Mouse (Mus musculus): ENCODE measurements around the gene Lcorl. TPM values are rescaled to one million over a fixed set of nuclear protein-coding genes. Genes with fewer than 3 reads are reported as not detected.

The Lcorl gene
- polyA plus RNA-seq, 1 experiment: 1.1 TPM

GRCm38 (mm10) chr5:45811527-45811926, 45.9 kb downstream of the Lcorl start:
- no peaks in the 10 kb centered on the region for H3K27me3 ChIP-seq (replicated peaks; ENCODE audit: control insufficient read depth, insufficient read depth, low read length)
- H3K36me3 ChIP-seq (ENCODE audit: control insufficient read depth, insufficient read depth, low read length): no peaks in the 10 kb centered on the region
- no peak overlapping the region for H3K4me3 ChIP-seq (ENCODE audit: insufficient read depth, low read depth, low read length)
- H3K4me1 ChIP-seq (ENCODE audit: control insufficient read depth, insufficient read depth, low read length): 0 out of 2 replicates have a peak, but pooled peaks cover 2% of the 10 kb centered on the region
- no peak overlapping the region for H3K27ac ChIP-seq (ENCODE audit: insufficient read depth, low read depth, low read length)
- WGBS: 97% methylated on average over 4 of the region's 4 CpGs
- no peak for DNase-seq
- TF ChIP-seq CTCF (conservative IDR thresholded peaks at IDR 0.05; ENCODE audit: insufficient read depth, insufficient read length, low read depth, low read length) (no peak), POLR2A (IDR thresholded peaks at IDR 0.05; ENCODE audit: low read depth, low read length) (no peak)

GRCm38 (mm10) chr5:45791864-45792263, 65.6 kb downstream of the Lcorl start:
- no peaks in the 10 kb centered on the region for H3K36me3 ChIP-seq (ENCODE audit: control insufficient read depth, insufficient read depth, low read length)
- no peaks in the 10 kb centered on the region for H3K27me3 ChIP-seq (replicated peaks; ENCODE audit: control insufficient read depth, insufficient read depth, low read length)
- H3K27ac ChIP-seq (ENCODE audit: insufficient read depth, low read depth, low read length): no peak overlapping the region
- no peak for TF ChIP-seq POLR2A (IDR thresholded peaks at IDR 0.05; ENCODE audit: low read depth, low read length)
- no peak for TF ChIP-seq CTCF (conservative IDR thresholded peaks at IDR 0.05; ENCODE audit: insufficient read depth, insufficient read length, low read depth, low read length)
- DNase-seq: no peak
- no peaks in the 10 kb centered on the region for H3K4me1 ChIP-seq (ENCODE audit: control insufficient read depth, insufficient read depth, low read length)
- WGBS: 88% methylated on average over 7 of the region's 7 CpGs
- no peak overlapping the region for H3K4me3 ChIP-seq (ENCODE audit: insufficient read depth, low read depth, low read length)

GRCm38 (mm10) chr5:45790221-45790620, 67.2 kb downstream of the Lcorl start:
- H3K4me3 ChIP-seq (ENCODE audit: insufficient read depth, low read depth, low read length): no peak overlapping the region
- H3K4me1 ChIP-seq (ENCODE audit: control insufficient read depth, insufficient read depth, low read length): no peaks in the 10 kb centered on the region
- TF ChIP-seq CTCF (conservative IDR thresholded peaks at IDR 0.05; ENCODE audit: insufficient read depth, insufficient read length, low read depth, low read length): no peak
- TF ChIP-seq POLR2A (IDR thresholded peaks at IDR 0.05; ENCODE audit: low read depth, low read length): no peak
- no peaks in the 10 kb centered on the region for H3K27me3 ChIP-seq (replicated peaks; ENCODE audit: control insufficient read depth, insufficient read depth, low read length)
- H3K36me3 ChIP-seq (ENCODE audit: control insufficient read depth, insufficient read depth, low read length): no peaks in the 10 kb centered on the region
- 96% methylated on average over 4 of the region's 4 CpGs for WGBS
- no peak for DNase-seq
- no peak overlapping the region for H3K27ac ChIP-seq (ENCODE audit: insufficient read depth, low read depth, low read length)

- no peak overlapping the region for H3K27ac ChIP-seq (ENCODE audit: insufficient read depth, low read depth, low read length)
- TF ChIP-seq POLR2A (IDR thresholded peaks at IDR 0.05; ENCODE audit: low read depth, low read length) (no peak), CTCF (conservative IDR thresholded peaks at IDR 0.05; ENCODE audit: insufficient read depth, insufficient read length, low read depth, low read length) (0 out of 2 replicates have a peak, but pooled peaks have one; percentile 4)
- no peaks in the 10 kb centered on the region for H3K36me3 ChIP-seq (ENCODE audit: control insufficient read depth, insufficient read depth, low read length)
- H3K27me3 ChIP-seq (replicated peaks; ENCODE audit: control insufficient read depth, insufficient read depth, low read length): no peaks in the 10 kb centered on the region
- no peak overlapping the region for H3K4me3 ChIP-seq (ENCODE audit: insufficient read depth, low read depth, low read length)
- no peak for DNase-seq
- no peaks in the 10 kb centered on the region for H3K4me1 ChIP-seq (ENCODE audit: control insufficient read depth, insufficient read depth, low read length)
- 78% methylated on average over 4 of the region's 4 CpGs for WGBS
Measured at GRCm38 (mm10) chr5:45757502-45758121, 99.8 kb downstream of the Lcorl start.

DNA sequence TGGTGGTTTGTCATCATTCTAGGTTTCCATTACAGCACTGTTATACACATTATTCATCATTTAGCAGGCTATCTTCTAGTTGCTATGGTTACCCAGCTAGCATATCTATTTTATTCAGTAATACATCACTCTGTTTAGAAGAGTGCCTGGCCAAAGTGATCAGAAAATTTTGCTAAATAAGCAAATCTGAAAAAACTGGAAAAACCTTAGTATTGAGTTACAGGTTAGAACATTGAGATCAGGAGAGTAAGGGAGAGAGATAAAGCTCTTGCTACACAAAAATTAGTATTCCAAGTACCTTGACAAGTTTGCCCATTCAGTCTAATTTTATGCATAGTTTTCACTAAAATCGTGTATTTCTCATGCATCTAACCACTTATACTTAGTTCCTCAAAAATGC, 119.5 kb downstream of the Lcorl start:
- no peaks in the 10 kb centered on the region for H3K27me3 ChIP-seq (replicated peaks; ENCODE audit: control insufficient read depth, insufficient read depth, low read length)
- TF ChIP-seq CTCF (conservative IDR thresholded peaks at IDR 0.05; ENCODE audit: insufficient read depth, insufficient read length, low read depth, low read length) (no peak), POLR2A (IDR thresholded peaks at IDR 0.05; ENCODE audit: low read depth, low read length) (no peak)
- H3K4me1 ChIP-seq (ENCODE audit: control insufficient read depth, insufficient read depth, low read length): no peaks in the 10 kb centered on the region
- no peak overlapping the region for H3K4me3 ChIP-seq (ENCODE audit: insufficient read depth, low read depth, low read length)
- no peaks in the 10 kb centered on the region for H3K36me3 ChIP-seq (ENCODE audit: control insufficient read depth, insufficient read depth, low read length)
- DNase-seq: no peak
- no peak overlapping the region for H3K27ac ChIP-seq (ENCODE audit: insufficient read depth, low read depth, low read length)
- WGBS: 90% methylated on average over 1 of the region's 1 CpGs

DNA sequence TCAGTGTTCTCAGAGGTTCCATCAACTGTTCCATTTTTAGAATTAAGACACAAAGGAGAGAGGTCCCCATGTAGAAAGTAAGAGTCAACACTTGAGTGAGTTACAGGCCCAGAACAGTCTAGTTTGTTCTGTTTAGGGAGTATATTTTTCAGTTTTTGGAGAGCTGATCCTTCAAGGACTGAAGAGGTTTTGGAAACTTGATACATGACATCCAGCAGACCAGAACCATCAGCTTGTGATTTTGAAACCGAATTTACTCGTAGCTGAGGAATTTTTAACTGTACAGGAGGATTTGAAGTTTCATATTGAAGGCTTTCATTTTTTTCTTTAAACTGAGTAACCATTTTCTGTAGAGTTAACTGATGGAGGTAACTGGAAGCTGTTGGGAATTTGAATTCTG, 123.7 kb downstream of the Lcorl start:
- 45% methylated on average over 2 of the region's 2 CpGs for WGBS
- no peak for TF ChIP-seq CTCF (conservative IDR thresholded peaks at IDR 0.05; ENCODE audit: insufficient read depth, insufficient read length, low read depth, low read length)
- no peak for TF ChIP-seq POLR2A (IDR thresholded peaks at IDR 0.05; ENCODE audit: low read depth, low read length)
- H3K36me3 ChIP-seq (ENCODE audit: control insufficient read depth, insufficient read depth, low read length): no peaks in the 10 kb centered on the region
- H3K27me3 ChIP-seq (replicated peaks; ENCODE audit: control insufficient read depth, insufficient read depth, low read length): no peaks in the 10 kb centered on the region
- no peak for DNase-seq
- H3K4me1 ChIP-seq (ENCODE audit: control insufficient read depth, insufficient read depth, low read length): no peaks in the 10 kb centered on the region
- no peak overlapping the region for H3K4me3 ChIP-seq (ENCODE audit: insufficient read depth, low read depth, low read length)
- H3K27ac ChIP-seq (ENCODE audit: insufficient read depth, low read depth, low read length): no peak overlapping the region

DNA sequence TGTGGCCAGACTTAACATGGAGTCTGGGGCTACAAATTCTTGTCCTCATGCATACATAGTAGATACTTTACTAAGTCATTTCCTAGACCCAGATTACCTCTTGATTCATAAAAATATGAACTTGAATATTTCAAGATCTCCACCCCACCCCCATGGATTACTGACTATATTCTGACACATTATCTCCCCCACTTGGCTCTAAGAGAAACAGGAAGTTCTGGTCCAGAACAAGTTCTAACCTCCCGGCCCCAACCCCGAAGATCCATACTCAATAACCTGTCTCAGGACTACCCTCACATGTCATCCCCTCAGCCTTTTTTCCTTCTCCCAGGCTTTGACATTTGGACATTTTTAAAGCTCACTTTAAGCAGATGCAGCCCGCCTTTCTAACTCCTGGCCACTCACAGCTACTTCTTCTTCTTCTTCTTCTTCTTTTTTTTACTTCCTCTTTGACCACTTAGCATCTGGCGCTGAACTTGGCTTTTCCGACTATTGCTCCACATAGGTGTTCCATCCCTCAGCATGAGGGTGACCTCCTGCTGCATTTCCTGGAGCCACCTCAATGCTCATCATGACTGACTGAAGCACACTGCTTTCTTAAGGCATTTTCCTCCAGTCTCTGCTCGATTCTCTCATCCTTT, 138.4 kb downstream of the Lcorl start:
- 92% methylated on average over 6 of the region's 6 CpGs for whole genome bisulfite sequencing
- TF ChIP-seq POLR2A (IDR thresholded peaks at IDR 0.05; ENCODE audit: low read depth, low read length) (no peak), CTCF (conservative IDR thresholded peaks at IDR 0.05; ENCODE audit: insufficient read depth, insufficient read length, low read depth, low read length) (no peak)
- H3K4me1 ChIP-seq (ENCODE audit: control insufficient read depth, insufficient read depth, low read length): no peaks in the 10 kb centered on the region
- no peak overlapping the region for H3K27ac ChIP-seq (ENCODE audit: insufficient read depth, low read depth, low read length)
- H3K4me3 ChIP-seq (ENCODE audit: insufficient read depth, low read depth, low read length): no peak overlapping the region
- H3K36me3 ChIP-seq (ENCODE audit: control insufficient read depth, insufficient read depth, low read length): no peaks in the 10 kb centered on the region
- no peaks in the 10 kb centered on the region for H3K27me3 ChIP-seq (replicated peaks; ENCODE audit: control insufficient read depth, insufficient read depth, low read length)
- DNase-seq: no peak

Data from kidney, adult 2 months (tissue).